Comparison of ENCODE assay signal across 19 mouse cellular contexts in genomic region chr13:43651277-43651676, GRCm38 (mm10). TPM values are rescaled to one million over a fixed set of nuclear protein-coding genes. Genes with fewer than 3 reads are reported as not detected.
DNase-seq lines count a peak whose midpoint lies in the region; ATAC-seq and TF ChIP-seq lines count a peak whose summit lies in the region.
"Had no signal": no experiment of that assay in that cellular context is flagged by ENCODE, and none has a peak within 500 bp of the region (broad histone marks: within the 10 kb centered on the region; RNA-seq: fewer than 3 reads in every experiment).

No protein-coding gene starts in this region.

- H3K4me2 ChIP-seq in kidney, embryonic 14.5 days (replicated peaks; ENCODE audit: low read depth, low read length): no peak overlapping the region
- no peak overlapping the region for H3K4me2 ChIP-seq in hindbrain, postnatal 0 days (ENCODE audit: low read depth, low read length)
- H3K4me2 ChIP-seq in stomach, postnatal 0 days (replicated peaks; ENCODE audit: low read depth): no peak overlapping the region
- H3K4me2 ChIP-seq: embryonic facial prominence, embryonic 12.5 days; limb, embryonic 13.5 days; midbrain, embryonic 15.5 days had no signal

- H3K4me3 ChIP-seq in kidney, embryonic 14.5 days (ENCODE audit: low read length): no peak overlapping the region
- no peak overlapping the region for H3K4me3 ChIP-seq in hindbrain, postnatal 0 days (ENCODE audit: low read length)
- H3K4me3 ChIP-seq in stomach, postnatal 0 days (ENCODE audit: low read depth, low read length): no peak overlapping the region
- H3K4me3 ChIP-seq: embryonic facial prominence, embryonic 12.5 days; heart, adult 2 months; limb, embryonic 13.5 days; midbrain, embryonic 15.5 days had no signal

- peak; percentile 43; the same call in 1 of the 2 replicates for ATAC-seq in kidney, embryonic 14.5 days (ENCODE audit: low FRiP score, low TSS enrichment)
- no peak for ATAC-seq in hindbrain, postnatal 0 days
- no peak for ATAC-seq in stomach, postnatal 0 days (ENCODE audit: low FRiP score, low TSS enrichment)
- ATAC-seq: forebrain, embryonic 16.5 days; midbrain, embryonic 15.5 days had no signal

- H3K9me3 ChIP-seq in kidney, embryonic 14.5 days (ENCODE audit: control insufficient read depth, low read length): no peaks in the 10 kb centered on the region
- H3K9me3 ChIP-seq in hindbrain, postnatal 0 days (ENCODE audit: low read length): no peaks in the 10 kb centered on the region
- no peaks in the 10 kb centered on the region for H3K9me3 ChIP-seq in stomach, postnatal 0 days (ENCODE audit: control insufficient read depth, low read length)
- H3K9me3 ChIP-seq: embryonic facial prominence, embryonic 12.5 days; limb, embryonic 13.5 days; midbrain, embryonic 15.5 days had no signal

- intact Hi-C loops in left cerebral cortex, postnatal 25 days (cut with DNase I): no loop called here

- H3K27ac ChIP-seq in kidney, embryonic 14.5 days (ENCODE audit: low read depth, low read length): no peak overlapping the region
- peak overlapping the region; percentile 48; the same call in 1 of the 2 replicates for H3K27ac ChIP-seq in hindbrain, postnatal 0 days
- no peak overlapping the region for H3K27ac ChIP-seq in stomach, postnatal 0 days (replicated peaks)
- H3K27ac ChIP-seq: embryonic facial prominence, embryonic 12.5 days; heart, adult 2 months; limb, embryonic 13.5 days; liver, embryonic 14.5 days; midbrain, embryonic 15.5 days had no signal

- no peak for TF ChIP-seq EP300 in stomach, postnatal 0 days (optimal IDR thresholded peaks at IDR 0.05)

- no peaks in the 10 kb centered on the region for H3K36me3 ChIP-seq in kidney, embryonic 14.5 days (ENCODE audit: control insufficient read depth, insufficient read depth, low read length)
- H3K36me3 ChIP-seq in hindbrain, postnatal 0 days (ENCODE audit: insufficient read depth, low read length): no peaks in the 10 kb centered on the region
- H3K36me3 ChIP-seq in stomach, postnatal 0 days (ENCODE audit: control insufficient read depth, insufficient read depth, low read length): no peaks in the 10 kb centered on the region
- H3K36me3 ChIP-seq: embryonic facial prominence, embryonic 12.5 days; limb, embryonic 13.5 days; midbrain, embryonic 15.5 days had no signal

- no peak overlapping the region for H3K9ac ChIP-seq in kidney, embryonic 14.5 days (ENCODE audit: low read depth, low read length)
- no peak overlapping the region for H3K9ac ChIP-seq in hindbrain, postnatal 0 days (replicated peaks; ENCODE audit: low read length)
- no peak overlapping the region for H3K9ac ChIP-seq in stomach, postnatal 0 days (ENCODE audit: low read length)
- H3K9ac ChIP-seq: embryonic facial prominence, embryonic 12.5 days; limb, embryonic 13.5 days; liver, embryonic 14.5 days; midbrain, embryonic 15.5 days had no signal

- WGBS in kidney, embryonic 14.5 days: 17% methylated on average over 3 of the region's 3 CpGs
- 25% methylated on average over 3 of the region's 3 CpGs for WGBS in hindbrain, postnatal 0 days
- 54% methylated on average over 3 of the region's 3 CpGs for WGBS in stomach, postnatal 0 days

- DNase-seq in cerebellum, adult 11-12 months: peak; percentile 11
- DNase-seq in cerebellum, adult 8-10 months: no peak
- DNase-seq in kidney, adult 18-20 months: no peak
- peak; percentile 41 for DNase-seq in brain, adult 2 months (ENCODE audit: low read depth, low spot score)
- DNase-seq in hindbrain, postnatal 0 days (ENCODE audit: low spot score): peak; percentile 47
- DNase-seq in stomach, postnatal 0 days (ENCODE audit: low spot score): no peak
- no peak for DNase-seq in left cerebral cortex, postnatal 25 days (ENCODE audit: low spot score in 2 of 2)
- DNase-seq: adrenal gland, adult 8-10 months; heart, adult 2 months; kidney, adult 8-10 months; lung, postnatal 10 days had no signal

- H3K4me1 ChIP-seq in kidney, embryonic 14.5 days (ENCODE audit: control insufficient read depth, insufficient read depth, low read length): 0 out of 2 replicates have a peak, but pooled peaks cover 3% of the 10 kb centered on the region
- peaks cover 15% of the 10 kb centered on the region for H3K4me1 ChIP-seq in hindbrain, postnatal 0 days (ENCODE audit: insufficient read depth, low read length)
- H3K4me1 ChIP-seq in stomach, postnatal 0 days (replicated peaks; ENCODE audit: control insufficient read depth, insufficient read depth): no peaks in the 10 kb centered on the region

- no peak for TF ChIP-seq CTCF in hindbrain, postnatal 0 days (IDR thresholded peaks at IDR 0.05; ENCODE audit: low read depth)
- no peak for TF ChIP-seq CTCF in stomach, postnatal 0 days (IDR thresholded peaks at IDR 0.05; ENCODE audit: low read depth)

- H3K27me3 ChIP-seq in kidney, embryonic 14.5 days (ENCODE audit: control insufficient read depth, insufficient read depth, low read length): 0 out of 2 replicates have a peak, but pooled peaks cover 5% of the 10 kb centered on the region
- H3K27me3 ChIP-seq in hindbrain, postnatal 0 days (ENCODE audit: insufficient read depth, low read length): no peaks in the 10 kb centered on the region
- no peaks in the 10 kb centered on the region for H3K27me3 ChIP-seq in stomach, postnatal 0 days (ENCODE audit: control insufficient read depth, insufficient read depth, low read length)
- H3K27me3 ChIP-seq: embryonic facial prominence, embryonic 12.5 days; limb, embryonic 13.5 days; midbrain, embryonic 15.5 days had no signal

RNA-seq across cellular contexts. Expression of gene Rnf182, which starts 35.8 kb away (rescaled TPM):
- polyA plus RNA-seq in kidney, embryonic 14.5 days (2014; fragmentation: Nextera tagmentation; extraction: Ambion mirVana): 1.5 and 1.9 TPM in 2 replicates
- total RNA-seq in hindbrain, postnatal 0 days (2014; rRNA removed): 7.5 and 10.0 TPM in 2 replicates
- 20.7 and 26.2 TPM in 2 replicates for polyA plus RNA-seq in hindbrain, postnatal 0 days (2015; fragmentation: Nextera tagmentation; extraction: Ambion mirVana)
- 0.33 and 0.38 TPM in 2 replicates for polyA plus RNA-seq in stomach, postnatal 0 days (2015; fragmentation: Nextera tagmentation; extraction: Ambion mirVana)
- 1 to 10 TPM; 6.9 to 7.1 TPM for total RNA-seq in left cerebral cortex, postnatal 25 days (2021)
- total RNA-seq: gastrocnemius, adult 18-20 months; megakaryocyte, adult 5-6 weeks had no signal

Comparison
In these comparisons a context has a peak if more than half of its experiments do, and no peak if none do; other contexts are left out.
1. DNase-seq: peak in cerebellum, adult 11-12 months (single experiment), brain, adult 2 months (single experiment) and hindbrain, postnatal 0 days (single experiment); none in cerebellum, adult 8-10 months (single experiment), kidney, adult 18-20 months (single experiment), stomach, postnatal 0 days (single experiment) and left cerebral cortex, postnatal 25 days (0 of 2).